Mouse (Mus musculus): ENCODE data around the gene Sys1. TPM values are rescaled to one million over a fixed set of nuclear protein-coding genes. Genes with fewer than 3 reads are reported as not detected.

Gene Sys1
- total and polyA plus RNA-seq, 3 experiments = 85.8 to 94.3 TPM; not detected in 1

DNA sequence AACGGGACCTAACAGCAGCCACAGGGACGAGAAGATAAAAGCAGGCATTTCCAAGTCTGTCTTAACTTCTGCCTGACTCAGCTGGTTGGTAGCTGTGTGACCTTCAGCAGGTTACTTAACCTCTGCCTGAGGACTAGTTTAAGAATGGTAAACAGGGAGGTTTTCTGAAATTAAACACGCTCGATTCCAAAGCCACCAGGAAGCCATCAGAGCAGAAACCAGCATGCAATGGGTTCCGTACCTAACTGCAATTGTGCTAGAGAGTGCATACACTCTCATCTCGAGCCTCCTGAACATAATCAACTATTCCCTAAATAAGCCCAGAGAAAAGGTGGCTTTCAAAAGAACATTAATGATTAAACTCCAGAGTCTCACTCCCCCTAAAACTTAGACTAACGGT lies 15.0 kb upstream of the Sys1 start:
- Histone ChIP-seq H3K79me2 (ENCODE audit: control insufficient read depth, insufficient read depth, low read length, poor library complexity) (no peaks in the 10 kb centered on the region), H3K4me1 (ENCODE audit: control insufficient read depth in 1 of 2, insufficient read depth in 2 of 2, low read length in 2 of 2) (no peaks in the 10 kb centered on the region), H3K27me3 (ENCODE audit: control insufficient read depth in 1 of 2, insufficient read depth in 2 of 2, low read length in 2 of 2) (peaks cover 11 to 22% of the 10 kb centered on the region in 2 experiments), H3K4me3 (ENCODE audit: control insufficient read depth in 1 of 2, insufficient read depth in 1 of 2, low read depth in 2 of 2, low read length in 2 of 2) (no peak overlapping the region), H3K36me3 (ENCODE audit: control insufficient read depth in 1 of 2, insufficient read depth in 2 of 2, low read length in 2 of 2) (no peaks in the 10 kb centered on the region), H3K27ac (ENCODE audit: control insufficient read depth, low read depth, low read length) (no peak overlapping the region), H3K9me3 (replicated peaks; ENCODE audit: insufficient read depth, low read length) (no peaks in the 10 kb centered on the region), H3K9ac (ENCODE audit: control insufficient read depth, low read depth, low read length, poor library complexity, severe bottlenecking) (no peak overlapping the region)
- TF ChIP-seq TAL1 (IDR thresholded peaks at IDR 0.05; ENCODE audit: low read length) (no peak), HCFC1 (IDR thresholded peaks at IDR 0.05; ENCODE audit: low read depth, low read length) (no peak), GABPA (IDR thresholded peaks at IDR 0.05; ENCODE audit: low read depth, low read length) (no peak)
- DNase-seq (ENCODE audit: low read depth, low spot score) = no peak

GRCm38 (mm10) chr2:164442315-164443050 lies 14.3 kb upstream of the Sys1 start:
- no peaks in the 10 kb centered on the region for H3K9me3 ChIP-seq (replicated peaks; ENCODE audit: insufficient read depth, low read length)
- no peaks in the 10 kb centered on the region for H3K79me2 ChIP-seq (ENCODE audit: control insufficient read depth, insufficient read depth, low read length, poor library complexity)
- TF ChIP-seq MEF2A (IDR thresholded peaks at IDR 0.05; ENCODE audit: extremely low read depth, insufficient replicate concordance, low read depth, low read length, poor library complexity, severe bottlenecking) = no peak
- no peak for TF ChIP-seq CHD2 (IDR thresholded peaks at IDR 0.05; ENCODE audit: low read length)
- TF ChIP-seq MAZ (IDR thresholded peaks at IDR 0.05; ENCODE audit: low read depth, low read length) = no peak
- TF ChIP-seq TCF12 (IDR thresholded peaks at IDR 0.05; ENCODE audit: low read depth, low read length) = no peak
- no peak for TF ChIP-seq TAL1 (IDR thresholded peaks at IDR 0.05; ENCODE audit: low read length)
- no peak for TF ChIP-seq MAFK (IDR thresholded peaks at IDR 0.05; ENCODE audit: borderline replicate concordance, low read depth, low read length)
- no peak for TF ChIP-seq ZNF384 (IDR thresholded peaks at IDR 0.05; ENCODE audit: low read depth, low read length)
- TF ChIP-seq CTCF (IDR thresholded peaks at IDR 0.05 in 2 of 3, conservative IDR thresholded peaks at IDR 0.05 in 1 of 3; ENCODE audit: control insufficient read depth in 1 of 3, insufficient read depth in 1 of 3, low read depth in 2 of 3, low read length in 3 of 3, poor library complexity in 1 of 3, severe bottlenecking in 1 of 3) = no peak
- TF ChIP-seq MXI1 (IDR thresholded peaks at IDR 0.05; ENCODE audit: low read depth, low read length) = no peak
- no peak for TF ChIP-seq POLR2AphosphoS5 (IDR thresholded peaks at IDR 0.05; ENCODE audit: borderline replicate concordance, low read depth, low read length)
- TF ChIP-seq ZMIZ1 (IDR thresholded peaks at IDR 0.05; ENCODE audit: low read depth, low read length) = no peak
- DNase-seq (ENCODE audit: low read depth, low spot score) = no peak
- H3K9ac ChIP-seq (ENCODE audit: control insufficient read depth, low read depth, low read length, poor library complexity, severe bottlenecking) = no peak overlapping the region
- H3K4me1 ChIP-seq (ENCODE audit: control insufficient read depth in 1 of 2, insufficient read depth in 2 of 2, low read length in 2 of 2) = no peaks in the 10 kb centered on the region
- no peaks in the 10 kb centered on the region for H3K36me3 ChIP-seq (ENCODE audit: control insufficient read depth in 1 of 2, insufficient read depth in 2 of 2, low read length in 2 of 2)
- H3K4me3 ChIP-seq (ENCODE audit: control insufficient read depth in 1 of 2, insufficient read depth in 1 of 2, low read depth in 2 of 2, low read length in 2 of 2) = no peak overlapping the region
- H3K27me3 ChIP-seq (ENCODE audit: control insufficient read depth in 1 of 2, insufficient read depth in 2 of 2, low read length in 2 of 2) = peaks cover 11 to 23% of the 10 kb centered on the region in 2 experiments
- no peak overlapping the region for H3K27ac ChIP-seq (ENCODE audit: control insufficient read depth, low read depth, low read length)

GRCm38 (mm10) chr2:164443051-164443437 lies 13.7 kb upstream of the Sys1 start:
- Histone ChIP-seq H3K4me1 (ENCODE audit: control insufficient read depth in 1 of 2, insufficient read depth in 2 of 2, low read length in 2 of 2) (no peaks in the 10 kb centered on the region), H3K79me2 (ENCODE audit: control insufficient read depth, insufficient read depth, low read length, poor library complexity) (no peaks in the 10 kb centered on the region), H3K9me3 (replicated peaks; ENCODE audit: insufficient read depth, low read length) (no peaks in the 10 kb centered on the region), H3K4me3 (ENCODE audit: control insufficient read depth in 1 of 2, insufficient read depth in 1 of 2, low read depth in 2 of 2, low read length in 2 of 2) (no peak overlapping the region), H3K27ac (ENCODE audit: control insufficient read depth, low read depth, low read length) (no peak overlapping the region), H3K9ac (ENCODE audit: control insufficient read depth, low read depth, low read length, poor library complexity, severe bottlenecking) (no peak overlapping the region), H3K36me3 (ENCODE audit: control insufficient read depth in 1 of 2, insufficient read depth in 2 of 2, low read length in 2 of 2) (no peaks in the 10 kb centered on the region), H3K27me3 (ENCODE audit: control insufficient read depth in 1 of 2, insufficient read depth in 2 of 2, low read length in 2 of 2) (peaks cover 13 to 28% of the 10 kb centered on the region in 2 experiments)
- DNase-seq (ENCODE audit: low read depth, low spot score) = no peak
- TF ChIP-seq USF1 (IDR thresholded peaks at IDR 0.05; ENCODE audit: low read depth, low read length) (no peak), ZC3H11A (IDR thresholded peaks at IDR 0.05; ENCODE audit: low read depth, low read length) (no peak), HCFC1 (IDR thresholded peaks at IDR 0.05; ENCODE audit: low read depth, low read length) (no peak), RAD21 (IDR thresholded peaks at IDR 0.05; ENCODE audit: low read depth, low read length) (no peak)
